Mouse (Mus musculus) MEL (cell line): ENCODE measurements at regions not wholly inside any gene's neighbourhood (a gene's known extent, or its start where the extent isn't known, plus 50 kb on each side); places are given as distances from the start of the nearest gene placed in this dataset.

Source experiments
- DNase-seq: peaks from one replicate; pipeline ENCODE4 v3.0.0; 2011; ENCODE audit warnings: low read depth, low spot score
- H3K27ac ChIP-seq: 2 replicates; pipeline ENCODE4 v1.5.1; 2012; ENCODE audit warnings: low read depth, mild to moderate bottlenecking, control low read depth, low read length, moderate library complexity; ENCODE audit not compliant: control insufficient read depth
- H3K27me3 ChIP-seq, 2 experiments: fragments of 150-350 bp in 1 of 2; sonication (generic) in 1 of 2; 2 replicates each; pipeline ENCODE4 v1.6.1; 2012; ENCODE audit warnings: low read length in 2 of 2, mild to moderate bottlenecking in 2 of 2, improper control_type of control experiment in 1 of 2, moderate library complexity in 1 of 2; ENCODE audit not compliant: insufficient read depth in 2 of 2, control insufficient read depth in 1 of 2
- H3K36me3 ChIP-seq, 2 experiments: 2 replicates each; pipeline ENCODE4 v1.6.1; 2012 to 2014; ENCODE audit warnings: low read length in 2 of 2, improper control_type of control experiment in 1 of 2, inconsistent platforms in 1 of 2, mild to moderate bottlenecking in 1 of 2; ENCODE audit not compliant: insufficient read depth in 2 of 2, control insufficient read depth in 1 of 2
- H3K4me1 ChIP-seq, 2 experiments: fragments of 150-350 bp in 1 of 2; sonication (generic) in 1 of 2; 2 replicates each; pipeline ENCODE4 v1.6.1; 2012; ENCODE audit warnings: low read length in 2 of 2, improper control_type of control experiment in 1 of 2, mild to moderate bottlenecking in 1 of 2; ENCODE audit not compliant: insufficient read depth in 2 of 2, control insufficient read depth in 1 of 2
- H3K4me3 ChIP-seq, 2 experiments: fragments of 150-350 bp in 1 of 2; sonication (generic) in 1 of 2; 2 replicates each; pipeline ENCODE4 v1.5.1; 2012; ENCODE audit warnings: low read depth in 2 of 2, low read length in 2 of 2, mild to moderate bottlenecking in 2 of 2, moderate library complexity in 2 of 2, control low read depth in 1 of 2, improper control_type of control experiment in 1 of 2; ENCODE audit not compliant: control insufficient read depth in 1 of 2, insufficient read depth in 1 of 2
- H3K79me2 ChIP-seq: 2 replicates; pipeline ENCODE4 v1.6.1; 2012; ENCODE audit warnings: mild to moderate bottlenecking, low read length, moderate library complexity; ENCODE audit not compliant: control insufficient read depth, poor library complexity, insufficient read depth
- H3K9ac ChIP-seq: 2 replicates; pipeline ENCODE4 v1.6.1; 2012; ENCODE audit warnings: low read depth, mild to moderate bottlenecking, control low read depth, low read length, moderate library complexity; ENCODE audit not compliant: control insufficient read depth, poor library complexity, severe bottlenecking
- H3K9me3 ChIP-seq: fragments of 150-350 bp; sonication (generic); replicated peaks from 2 replicates; pipeline ENCODE4 v1.6.1; 2012; ENCODE audit warnings: mild to moderate bottlenecking, low read length, improper control_type of control experiment, moderate library complexity; ENCODE audit not compliant: insufficient read depth
- CHD1 ChIP-seq: IDR thresholded peaks from 2 replicates; pipeline ENCODE4 v1.6.1; 2012; ENCODE audit warnings: low read depth, mild to moderate bottlenecking, inconsistent platforms, low read length, improper control_type of control experiment
- CHD2 ChIP-seq: IDR thresholded peaks from 2 replicates; pipeline ENCODE4 v1.6.1; 2011; ENCODE audit warnings: low read length, improper control_type of control experiment
- ETS1 ChIP-seq: IDR thresholded peaks from 2 replicates; pipeline ENCODE4 v1.6.1; 2012; ENCODE audit warnings: low read depth, mild to moderate bottlenecking, inconsistent platforms, low read length, improper control_type of control experiment, moderate library complexity
- GABPA ChIP-seq: IDR thresholded peaks from 2 replicates; pipeline ENCODE4 v1.6.1; 2012; ENCODE audit warnings: low read depth, mild to moderate bottlenecking, inconsistent platforms, low read length, improper control_type of control experiment, moderate library complexity
- GATA1 ChIP-seq: IDR thresholded peaks from 2 replicates; pipeline ENCODE4 v1.6.1; 2011; ENCODE audit warnings: low read depth, low read length, improper control_type of control experiment
- HCFC1 ChIP-seq: IDR thresholded peaks from 2 replicates; pipeline ENCODE4 v1.6.1; 2012; ENCODE audit warnings: low read depth, mild to moderate bottlenecking, inconsistent platforms, low read length, improper control_type of control experiment, moderate library complexity
- JUND ChIP-seq: IDR thresholded peaks from 2 replicates; pipeline ENCODE4 v1.6.1; 2011; ENCODE audit warnings: low read depth, mild to moderate bottlenecking, improper control_type of control experiment, low read length
- MAFK ChIP-seq: IDR thresholded peaks from 2 replicates; pipeline ENCODE4 v1.6.1; 2011; ENCODE audit warnings: low read depth, mild to moderate bottlenecking, low read length, improper control_type of control experiment, borderline replicate concordance
- MAZ ChIP-seq: IDR thresholded peaks from 2 replicates; pipeline ENCODE4 v1.6.1; 2012; ENCODE audit warnings: low read depth, mild to moderate bottlenecking, inconsistent platforms, low read length, improper control_type of control experiment
- MEF2A ChIP-seq: IDR thresholded peaks from 2 replicates; pipeline ENCODE4 v1.6.1; 2014; ENCODE audit warnings: low read depth, mild to moderate bottlenecking, inconsistent platforms, low read length, improper control_type of control experiment; ENCODE audit not compliant: poor library complexity, insufficient replicate concordance, severe bottlenecking; ENCODE audit errors: extremely low read depth
- MXI1 ChIP-seq: IDR thresholded peaks from 2 replicates; pipeline ENCODE4 v1.6.1; 2011; ENCODE audit warnings: mild to moderate bottlenecking, low read depth, low read length, improper control_type of control experiment
- MYB ChIP-seq: IDR thresholded peaks from 2 replicates; pipeline ENCODE4 v1.6.1; 2011; ENCODE audit warnings: mild to moderate bottlenecking, low read depth, low read length, improper control_type of control experiment
- MYC ChIP-seq: IDR thresholded peaks from 2 replicates; pipeline ENCODE4 v1.6.1; 2011; ENCODE audit warnings: low read depth, mild to moderate bottlenecking, low read length, improper control_type of control experiment, moderate library complexity
- NELFE ChIP-seq: IDR thresholded peaks from 2 replicates; pipeline ENCODE4 v1.6.1; 2011; ENCODE audit warnings: low read depth, low read length, improper control_type of control experiment
- POLR2AphosphoS2 ChIP-seq: IDR thresholded peaks from 2 replicates; pipeline ENCODE4 v1.6.1; 2011; ENCODE audit warnings: low read length, improper control_type of control experiment
- POLR2AphosphoS5 ChIP-seq: IDR thresholded peaks from 2 replicates; pipeline ENCODE4 v1.6.1; 2012; ENCODE audit warnings: low read depth, borderline replicate concordance, mild to moderate bottlenecking, inconsistent platforms, low read length, moderate library complexity, mixed read lengths
- SIN3A ChIP-seq: IDR thresholded peaks from 2 replicates; pipeline ENCODE4 v1.6.1; 2012; ENCODE audit warnings: low read length, improper control_type of control experiment, inconsistent platforms
- SMC3 ChIP-seq: IDR thresholded peaks from 2 replicates; pipeline ENCODE4 v1.6.1; 2011; ENCODE audit warnings: low read depth, low read length, improper control_type of control experiment
- TAL1 ChIP-seq: IDR thresholded peaks from 2 replicates; pipeline ENCODE4 v1.6.1; 2012; ENCODE audit warnings: mild to moderate bottlenecking, inconsistent platforms, low read length, moderate library complexity, mixed read lengths
- TBP ChIP-seq: IDR thresholded peaks from 2 replicates; pipeline ENCODE4 v1.8.0; 2011; ENCODE audit warnings: low read depth, low read length, improper control_type of control experiment
- TCF12 ChIP-seq: IDR thresholded peaks from 2 replicates; pipeline ENCODE4 v1.6.1; 2014; ENCODE audit warnings: low read depth, mild to moderate bottlenecking, inconsistent platforms, low read length, improper control_type of control experiment, moderate library complexity
- USF2 ChIP-seq, 2 experiments: IDR thresholded peaks; 2 replicates each; pipeline ENCODE4 v1.6.1; 2011 to 2012; ENCODE audit warnings: improper control_type of control experiment in 2 of 2, low read length in 2 of 2, borderline replicate concordance in 1 of 2, inconsistent platforms in 1 of 2, low read depth in 1 of 2, mild to moderate bottlenecking in 1 of 2; ENCODE audit not compliant: insufficient read depth in 1 of 2
- ZMIZ1 ChIP-seq: IDR thresholded peaks from 2 replicates; pipeline ENCODE4 v1.6.1; 2012; ENCODE audit warnings: low read depth, mild to moderate bottlenecking, inconsistent platforms, low read length, improper control_type of control experiment, moderate library complexity

- TF ChIP-seq ETS1 = no peak
- no peak for TF ChIP-seq GABPA
- no peak for TF ChIP-seq MAFK
- no peak for TF ChIP-seq ZMIZ1
- TF ChIP-seq SIN3A = no peak
- TF ChIP-seq MYC = no peak
- TF ChIP-seq TAL1 = no peak
- TF ChIP-seq GATA1 = no peak
- no peak for TF ChIP-seq POLR2AphosphoS5
- Histone ChIP-seq H3K9ac (no peak overlapping the region), H3K9me3 (no peaks in the 10 kb centered on the region), H3K36me3 (no peaks in the 10 kb centered on the region), H3K4me3 (no peak overlapping the region), H3K4me1 (no peaks in the 10 kb centered on the region), H3K79me2 (no peaks in the 10 kb centered on the region), H3K27me3 (no peaks in the 10 kb centered on the region), H3K27ac (no peak overlapping the region)
- no peak for DNase-seq
Observed at GRCm38 (mm10) chr16:74612072-74612471, 200.4 kb upstream of the Robo2 start.

- Histone ChIP-seq H3K36me3 (no peaks in the 10 kb centered on the region), H3K27me3 (no peaks in the 10 kb centered on the region), H3K27ac (no peak overlapping the region), H3K4me1 (no peaks in the 10 kb centered on the region), H3K9ac (no peak overlapping the region), H3K79me2 (no peaks in the 10 kb centered on the region)
- no peak for DNase-seq
- no peak for TF ChIP-seq ZMIZ1
- TF ChIP-seq MEF2A = no peak
- TF ChIP-seq CHD2 = no peak
- no peak for TF ChIP-seq CHD1
- no peak for TF ChIP-seq POLR2AphosphoS2
- TF ChIP-seq GABPA = no peak
- no peak for TF ChIP-seq MYC
- TF ChIP-seq TCF12 = no peak
- TF ChIP-seq NELFE = no peak
- no peak for TF ChIP-seq HCFC1
- TF ChIP-seq, all 39 proteins: peak for 0
- Histone ChIP-seq H3K9me3 (no peaks in the 10 kb centered on the region), H3K4me3 (no peak overlapping the region)
Observed at GRCm38 (mm10) chr16:74609564-74609963, 197.9 kb upstream of the Robo2 start.

- H3K36me3 ChIP-seq = no peaks in the 10 kb centered on the region
- H3K4me1 ChIP-seq = no peaks in the 10 kb centered on the region
- H3K4me3 ChIP-seq = no peak overlapping the region
- H3K9ac ChIP-seq = no peak overlapping the region
- no peak for DNase-seq
- no peaks in the 10 kb centered on the region for H3K79me2 ChIP-seq
- no peaks in the 10 kb centered on the region; a peak in 1 of 4 replicates for H3K27me3 ChIP-seq
- H3K27ac ChIP-seq = no peak overlapping the region
- TF ChIP-seq HCFC1 = no peak
- no peak for TF ChIP-seq JUND
- TF ChIP-seq TBP = no peak
- no peak for TF ChIP-seq MAZ
- no peak for TF ChIP-seq MXI1
- TF ChIP-seq ZMIZ1 = no peak
- TF ChIP-seq SMC3 = no peak
- TF ChIP-seq MYB = no peak
- no peak for TF ChIP-seq NELFE
- no peak for TF ChIP-seq USF2 (IDR thresholded peaks at IDR 0.05; ENCODE audit: borderline replicate concordance in 1 of 2, insufficient read depth in 1 of 2, low read depth in 1 of 2, low read length in 2 of 2)
- H3K9me3 ChIP-seq = no peaks in the 10 kb centered on the region
Observed at GRCm38 (mm10) chr16:74598361-74598760, 186.7 kb upstream of the Robo2 start.
